Mouse (Mus musculus) left cerebral cortex, adult 8-10 months (tissue): ENCODE measurements around the gene Adssl1. TPM values are rescaled to one million over a fixed set of nuclear protein-coding genes. Genes with fewer than 3 reads are reported as not detected.
A peak's percentile ranks its signal among the peaks of the same experiment; 100 is the strongest.

Source experiments
- DNase-seq, 2 experiments: peaks; one replicate each; pipeline ENCODE4 v3.0.0; 2022; ENCODE audit warnings: low spot score in 2 of 2
- total RNA-seq, 4 experiments: library from RNA; stranded (reverse); gene quantifications; 2 replicates each; pipeline ENCODE4 v1.2.4; 2022

The Adssl1 gene
- total RNA-seq, 4 experiments from 2014 or later, result 21.8 to 41.0 (median 28.6) TPM

DNA sequence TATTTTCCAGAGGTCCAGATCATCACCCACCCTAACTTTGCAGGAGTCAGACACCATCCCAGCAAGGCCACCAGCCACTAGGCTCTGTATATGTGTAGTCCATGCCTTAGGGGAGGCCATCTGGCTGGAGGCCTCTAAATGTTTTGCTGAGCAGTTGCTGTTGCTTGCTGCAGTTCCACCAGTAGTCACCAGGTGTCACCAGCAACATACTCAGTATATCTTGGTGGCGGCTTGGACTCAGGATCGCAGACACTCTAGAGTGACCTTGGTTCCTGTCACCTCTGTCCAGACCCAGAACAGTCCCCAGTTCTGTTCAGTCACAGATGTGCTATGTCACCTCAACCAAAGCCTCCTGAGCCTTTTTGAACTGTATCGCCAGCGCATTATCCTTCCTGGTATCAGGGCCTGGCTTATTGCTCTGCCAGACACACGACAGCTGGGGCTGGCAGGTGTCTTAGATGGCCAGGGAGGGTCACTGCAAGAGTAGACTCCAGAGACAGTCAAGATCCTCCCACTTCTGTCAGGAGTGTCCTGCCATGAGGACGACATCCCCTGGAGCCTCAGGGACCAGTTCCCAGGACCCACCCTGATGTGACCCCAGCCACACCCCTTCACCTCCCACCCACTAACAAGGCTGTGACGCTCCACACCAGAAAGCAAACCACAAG is 33.4 kb downstream of the Adssl1 start:
- peak; percentile 64 to 85 for DNase-seq

DNA sequence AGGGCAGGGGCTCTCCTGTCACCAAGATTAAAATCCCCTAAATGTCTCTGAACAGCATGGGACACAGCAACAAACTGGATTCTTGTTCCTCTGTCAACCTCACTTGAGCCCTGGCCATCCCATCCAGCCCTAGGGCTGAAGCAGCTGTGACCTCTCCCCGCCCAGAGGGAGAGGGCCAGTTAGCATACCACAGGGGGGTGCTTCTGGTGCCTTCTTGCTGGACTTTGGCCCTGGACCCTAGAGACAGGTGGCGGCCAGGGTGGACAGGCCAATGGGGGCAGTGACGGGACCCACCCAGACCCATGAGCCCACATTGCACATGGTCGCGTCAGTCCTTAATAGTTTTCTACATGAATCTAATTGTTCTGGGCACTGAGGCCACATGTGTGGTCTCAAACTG is 34.2 kb downstream of the Adssl1 start:
- DNase-seq, result no peak

DNA sequence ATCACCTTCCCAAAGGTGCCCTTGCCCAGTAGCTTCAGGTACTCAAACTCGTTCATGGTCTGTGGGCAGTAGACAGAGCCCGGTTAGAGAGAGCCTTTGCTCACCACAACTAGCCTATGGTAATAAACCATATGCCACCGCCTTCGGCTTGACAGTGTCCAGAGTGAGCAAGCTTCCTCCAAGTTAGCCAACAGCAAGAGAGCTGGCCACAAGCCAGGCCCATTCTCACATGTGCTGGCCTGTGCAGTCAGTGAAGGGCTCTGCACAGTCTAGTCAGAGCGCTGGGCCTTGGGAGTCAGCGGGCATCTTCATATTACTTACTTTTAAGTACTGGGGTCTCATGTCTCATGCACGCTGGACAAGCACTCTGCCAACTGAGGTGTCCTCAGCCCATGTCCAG is 38.8 kb downstream of the Adssl1 start:
- DNase-seq, result no peak

GRCm38 (mm10) chr12:112659109-112659508 is 39.3 kb downstream of the Adssl1 start:
- peak in 1 of 2 experiments; percentile 48 for DNase-seq

- DNase-seq, result no peak
Measured at GRCm38 (mm10) chr12:112660576-112661326, 40.9 kb downstream of the Adssl1 start.

GRCm38 (mm10) chr12:112661327-112661605 is 41.4 kb downstream of the Adssl1 start:
- no peak for DNase-seq

DNA sequence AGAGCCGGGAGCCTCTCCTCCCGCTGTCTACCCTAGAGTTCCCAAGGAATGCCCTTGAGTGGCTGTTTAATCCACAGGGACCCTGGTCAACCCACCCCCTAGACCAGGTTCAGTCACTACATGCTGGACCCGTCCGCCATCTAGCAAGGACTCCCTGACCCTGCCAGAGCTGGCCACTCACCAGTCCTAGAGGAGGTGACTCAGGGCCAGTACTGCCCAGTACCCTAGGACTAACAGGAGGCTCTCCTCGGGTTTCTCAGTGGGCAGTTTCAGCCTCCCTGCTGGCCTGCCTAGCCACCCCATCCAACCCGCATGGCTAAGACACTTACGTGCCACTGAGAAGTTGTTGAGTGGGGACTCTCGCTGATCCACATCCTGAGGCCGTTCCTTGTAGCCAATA is 42.0 kb downstream of the Adssl1 start:
- DNase-seq, result no peak

GRCm38 (mm10) chr12:112663303-112663702 is 43.5 kb downstream of the Adssl1 start:
- DNase-seq, result no peak

DNA sequence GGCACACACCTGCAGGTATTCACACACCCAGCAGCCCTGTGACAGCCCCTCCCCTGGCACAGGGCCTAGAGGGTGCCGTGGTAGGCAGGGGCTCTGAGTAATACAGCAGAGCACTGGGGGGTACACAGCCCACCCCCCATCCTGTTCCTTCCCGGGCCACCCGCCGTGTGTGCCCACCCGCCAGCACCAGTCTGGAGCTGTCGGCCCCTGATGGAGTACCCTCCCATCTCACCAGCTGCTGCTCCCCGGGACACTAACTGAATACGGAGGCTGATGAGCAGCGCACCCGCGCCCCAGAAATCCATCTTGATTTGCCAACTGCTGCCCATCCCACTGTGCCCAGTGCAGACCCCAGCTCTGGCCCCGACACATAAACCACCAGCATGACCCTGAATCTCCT is 43.9 kb downstream of the Adssl1 start:
- DNase-seq, result no peak

DNA sequence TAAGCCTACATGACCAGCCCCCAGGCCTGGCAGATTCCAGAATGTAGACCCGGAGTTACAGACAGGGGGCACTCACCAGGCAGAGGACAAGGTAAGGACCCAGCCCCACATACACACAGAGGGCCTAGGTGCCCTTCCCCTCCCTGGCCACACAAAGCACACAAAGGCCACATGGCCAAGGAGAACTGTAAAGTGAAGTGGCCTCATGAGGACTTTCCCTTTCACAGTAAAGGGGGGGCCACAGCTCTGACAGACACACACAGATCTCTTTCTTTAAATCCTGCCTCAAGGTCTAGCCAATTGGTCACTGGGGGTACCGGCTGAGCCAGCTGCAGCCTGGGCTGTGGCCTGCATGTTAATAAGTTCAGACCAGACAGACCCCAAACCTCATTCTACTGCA is 44.3 kb downstream of the Adssl1 start:
- no peak for DNase-seq

DNA sequence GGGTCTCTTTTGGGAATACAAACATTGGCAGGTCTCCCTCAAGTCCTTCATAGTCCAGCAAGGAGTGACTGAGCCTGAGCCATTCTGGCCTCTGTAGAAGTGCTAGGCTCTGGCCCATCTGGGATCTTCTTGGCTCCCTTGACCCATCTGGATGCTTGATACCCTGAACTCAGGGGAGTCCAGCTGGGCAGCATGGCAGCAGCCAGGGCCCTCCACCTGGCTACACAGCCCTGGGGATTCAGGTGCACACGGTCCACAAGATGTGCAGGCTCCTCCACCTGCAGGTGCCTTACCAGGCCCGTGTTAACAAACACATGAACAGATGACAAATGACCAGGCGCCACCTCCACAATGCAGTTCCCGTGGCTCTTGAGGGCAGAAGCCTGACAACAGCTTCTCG is 44.8 kb downstream of the Adssl1 start:
- DNase-seq, result no peak

- peak; percentile 71 to 75 for DNase-seq
Measured at GRCm38 (mm10) chr12:112665445-112665844, 45.6 kb downstream of the Adssl1 start.

- DNase-seq, result no peak
Measured at GRCm38 (mm10) chr12:112665881-112666544, 46.2 kb downstream of the Adssl1 start.

GRCm38 (mm10) chr12:112667619-112668297 is 47.9 kb downstream of the Adssl1 start:
- DNase-seq, result no peak

DNA sequence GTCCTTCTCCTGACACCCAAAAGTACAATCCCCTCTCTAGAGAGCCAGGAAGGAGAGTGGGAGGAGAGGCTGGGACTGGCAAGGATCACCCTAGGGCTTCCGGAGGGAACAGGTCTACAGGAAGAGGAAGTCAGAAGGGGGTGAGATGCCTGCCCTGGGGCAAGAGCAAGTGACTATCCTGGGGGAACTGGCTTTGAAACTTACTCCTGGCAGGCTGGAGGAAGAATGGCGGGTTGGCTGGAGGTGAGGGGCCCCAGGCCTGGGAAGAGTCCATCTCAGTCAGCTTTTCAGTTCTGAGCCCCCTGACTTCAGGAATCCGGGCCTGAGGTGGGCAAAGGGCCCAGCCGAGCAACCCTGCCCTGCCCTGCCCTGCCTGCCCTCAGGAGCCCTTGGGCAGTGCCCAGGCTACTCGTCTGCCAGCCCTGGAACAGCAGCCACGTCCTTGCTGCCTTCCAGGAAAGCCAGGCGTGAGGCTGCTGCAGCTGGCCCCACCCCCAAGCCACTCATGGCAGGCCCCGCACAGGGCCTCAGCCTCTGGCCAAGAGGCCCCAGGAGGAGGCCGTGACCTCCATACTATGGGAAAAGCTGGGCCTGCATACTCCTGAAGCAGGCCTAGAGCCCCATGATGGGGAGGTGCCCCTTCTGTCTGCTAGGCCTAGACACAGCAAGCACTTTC is 51.0 kb downstream of the Adssl1 start:
- DNase-seq, result no peak

- DNase-seq, result no peak
Measured at GRCm38 (mm10) chr12:112671891-112672290, 52.0 kb downstream of the Adssl1 start.

DNA sequence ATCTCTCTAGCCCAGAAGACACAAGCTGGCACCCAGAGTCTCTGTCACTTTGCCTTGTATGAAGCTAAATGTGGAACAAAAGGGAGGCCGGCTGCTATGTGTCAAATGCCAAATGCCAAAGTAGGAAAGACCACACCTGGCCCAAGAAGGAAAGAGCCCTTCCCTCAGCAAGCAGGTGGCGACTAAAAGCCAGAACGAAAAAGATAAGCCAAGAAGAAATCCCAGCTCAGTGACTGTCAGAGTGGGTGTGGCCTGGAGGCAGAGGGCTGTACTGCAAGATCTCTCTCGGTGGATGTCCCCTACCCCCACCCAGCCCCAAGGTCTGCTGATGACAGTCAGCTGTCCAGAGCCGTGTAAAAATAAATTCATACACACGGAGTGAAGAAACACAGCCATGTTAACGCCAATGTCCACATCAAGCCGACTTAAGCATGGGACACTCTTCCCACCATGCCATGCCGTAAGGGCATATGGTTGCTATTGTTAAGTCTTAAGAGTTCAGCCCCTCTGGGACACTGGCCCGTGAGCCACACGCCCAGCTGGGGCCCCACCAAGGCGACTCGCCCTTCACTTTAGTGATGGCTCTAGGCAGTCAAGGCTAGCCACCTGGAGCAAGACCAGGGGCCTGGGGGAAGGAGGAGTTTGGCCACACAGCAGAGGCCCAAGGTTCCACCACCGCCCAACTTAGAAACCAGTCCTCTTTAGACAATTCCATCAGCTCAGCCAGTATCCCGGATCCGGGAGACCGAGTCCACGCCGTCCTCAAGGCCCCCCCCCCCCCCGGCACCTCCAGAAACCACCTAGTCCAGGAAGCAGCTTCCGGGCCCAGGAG is 53.1 kb downstream of the Adssl1 start:
- DNase-seq, result no peak

DNA sequence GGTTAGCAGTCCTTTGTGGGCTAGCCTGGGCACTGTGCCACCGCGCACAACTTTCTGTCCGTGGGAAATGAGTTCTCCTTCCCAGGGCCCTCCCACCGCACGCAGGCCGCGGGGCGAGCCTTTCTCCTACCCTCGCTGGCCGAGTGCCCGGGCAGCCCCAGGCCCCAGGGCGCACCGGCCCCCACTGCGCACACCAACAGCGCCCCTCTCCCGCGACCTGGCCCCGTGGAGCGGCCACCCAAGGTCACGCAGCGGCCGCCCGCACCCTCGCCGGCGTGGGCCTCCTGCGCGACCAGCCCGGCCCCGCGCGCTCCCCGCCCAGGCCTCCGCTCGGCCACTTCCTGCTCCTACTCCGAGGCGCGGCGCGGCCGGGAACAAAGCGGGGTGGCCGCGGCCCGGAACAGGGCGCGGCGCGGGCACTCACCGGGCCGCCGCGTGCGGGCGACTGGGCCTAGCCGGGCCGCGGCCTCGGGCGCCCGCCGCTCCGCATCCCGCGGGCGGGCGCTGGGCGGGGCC is 53.8 kb downstream of the Adssl1 start:
- DNase-seq, result no peak

- peak in 1 of 2 experiments; percentile 51 for DNase-seq
Measured at GRCm38 (mm10) chr12:112674132-112675011, 54.5 kb downstream of the Adssl1 start, which contains the start of gene Akt1. Gene Akt1, minus strand, starts transcription at chr12:112674884.
